Mouse (Mus musculus) forebrain, embryonic 14.5 days (tissue): ENCODE measurements around the gene Kbtbd4. TPM values are rescaled to one million over a fixed set of nuclear protein-coding genes. Genes with fewer than 3 reads are reported as not detected.
A peak's percentile ranks its signal among the peaks of the same experiment; 100 is the strongest.

Source experiments
- ATAC-seq: fragments of 200-750 bp; cut with Nextera tagmentation; 2 replicates; pipeline ENCODE4 v1.8.0; 2017; ENCODE audit warnings: mild to moderate bottlenecking, moderate library complexity
- DNase-seq: peaks from one replicate; pipeline ENCODE4 v3.0.0-alpha.2; 2015; ENCODE audit warnings: low spot score
- H3K27ac ChIP-seq: fragments of 300-500 bp; sonication (generic); 2 replicates; pipeline ENCODE4 v1.5.1; 2014; ENCODE audit warnings: low read depth, mild to moderate bottlenecking, control low read depth, low read length, moderate library complexity
- H3K27me3 ChIP-seq: fragments of 300-500 bp; sonication (generic); replicated peaks from 2 replicates; pipeline ENCODE4 v1.6.1; 2014; ENCODE audit warnings: low read length, control low read depth, mixed read lengths; ENCODE audit not compliant: control insufficient read depth, insufficient read depth
- H3K36me3 ChIP-seq: fragments of 300-500 bp; sonication (generic); 2 replicates; pipeline ENCODE4 v1.6.1; 2014; ENCODE audit warnings: low read length, control low read depth; ENCODE audit not compliant: control insufficient read depth, insufficient read depth
- H3K4me1 ChIP-seq: fragments of 300-500 bp; sonication (generic); 2 replicates; pipeline ENCODE4 v1.6.1; 2014; ENCODE audit warnings: antibody characterized with exemption, low read length, control low read depth; ENCODE audit not compliant: control insufficient read depth, insufficient read depth
- H3K4me2 ChIP-seq: fragments of 300-500 bp; sonication (generic); 2 replicates; pipeline ENCODE4 v1.6.1; 2014; ENCODE audit warnings: mild to moderate bottlenecking, control low read depth, low read length
- H3K4me3 ChIP-seq: fragments of 300-500 bp; sonication (generic); 2 replicates; pipeline ENCODE4 v1.5.1; 2014; ENCODE audit warnings: low read depth, low read length, control low read depth
- H3K9ac ChIP-seq: fragments of 300-500 bp; sonication (generic); 2 replicates; pipeline ENCODE4 v1.6.1; 2014; ENCODE audit warnings: mild to moderate bottlenecking, low read length, control low read depth, moderate library complexity
- H3K9me3 ChIP-seq: fragments of 300-500 bp; sonication (generic); replicated peaks from 2 replicates; pipeline ENCODE4 v1.6.1; 2016; ENCODE audit warnings: low read length, control low read depth, mixed read lengths; ENCODE audit not compliant: control insufficient read depth
- WGBS: fragments of 180-500 bp; shearing (Covaris S2); extraction: QIAGEN DNeasy Blood & Tissue Kit; methylation state at CpG from one replicate; pipeline ENCODE4 v1.1.7; 2014; 5-methylcytosine and 5-hydroxymethylcytosine counted together
- polyA plus RNA-seq: library from polyadenylated mRNA; unstranded; fragments of >200 nt; fragmentation: Nextera tagmentation; extraction: Ambion mirVana; gene quantifications from 2 replicates; pipeline ENCODE4 v1.2.1, GENCODE M21; 2014

Gene Kbtbd4
- polyA plus RNA-seq, 1 experiment from 2014 or later: 55.9 TPM

GRCm38 (mm10) chr2:90916560-90917232 is 12.2 kb downstream of the Kbtbd4 start:
- Histone ChIP-seq H3K27me3 (no peaks in the 10 kb centered on the region), H3K9ac (peak overlapping the region; percentile 99), H3K27ac (peak overlapping the region; percentile 86), H3K4me1 (peaks cover 10% of the 10 kb centered on the region; the same call in 1 of the 2 replicates), H3K4me3 (peak overlapping the region; percentile 62), H3K4me2 (peak overlapping the region; percentile 81), H3K9me3 (no peaks in the 10 kb centered on the region), H3K36me3 (peaks cover 18% of the 10 kb centered on the region)
- ATAC-seq (peak; percentile 8; the same call in 1 of the 2 replicates), DNase-seq (peak; percentile 22)
- 26% methylated on average over 7 of the region's 7 CpGs for WGBS

- Histone ChIP-seq H3K27ac (peak overlapping the region; percentile 86), H3K9ac (peak overlapping the region; percentile 99), H3K9me3 (no peaks in the 10 kb centered on the region), H3K4me2 (peak overlapping the region; percentile 81), H3K4me3 (peak overlapping the region; percentile 62), H3K36me3 (peaks cover 14% of the 10 kb centered on the region; the same call in 1 of the 2 replicates), H3K4me1 (peaks cover 10% of the 10 kb centered on the region; the same call in 1 of the 2 replicates), H3K27me3 (no peaks in the 10 kb centered on the region)
- peak; percentile 87 for ATAC-seq
- peak; percentile 60 for DNase-seq
- WGBS: under 1% methylated on average over 73 of the region's 73 CpGs
These were observed 12.9 kb downstream of the Kbtbd4 start for GRCm38 (mm10) chr2:90917233-90917998.

- WGBS: 12% methylated on average over 15 of the region's 16 CpGs
- DNase-seq (no peak), ATAC-seq (peak; percentile 44)
These were observed 13.6 kb downstream of the Kbtbd4 start for GRCm38 (mm10) chr2:90917999-90918698.

GRCm38 (mm10) chr2:90921178-90921577 is 16.6 kb downstream of the Kbtbd4 start:
- ATAC-seq (no peak), DNase-seq (no peak)
- H3K36me3 ChIP-seq: no peaks in the 10 kb centered on the region
- no peak overlapping the region for H3K9ac ChIP-seq
- no peak overlapping the region for H3K4me3 ChIP-seq
- H3K27me3 ChIP-seq: no peaks in the 10 kb centered on the region
- no peak overlapping the region for H3K4me2 ChIP-seq
- H3K27ac ChIP-seq: no peak overlapping the region
- 97% methylated on average over 1 of the region's 1 CpGs for whole genome bisulfite sequencing
- no peaks in the 10 kb centered on the region for H3K9me3 ChIP-seq
- H3K4me1 ChIP-seq: peaks cover 5% of the 10 kb centered on the region; the same call in 1 of the 2 replicates

More at GRCm38 (mm10) chr2:90917999-90918698, 13.6 kb downstream of the Kbtbd4 start:
- Histone ChIP-seq H3K4me2 (peak overlapping the region; percentile 81), H3K4me3 (peak overlapping the region; percentile 62), H3K9ac (peak overlapping the region; percentile 99), H3K4me1 (peaks cover 10% of the 10 kb centered on the region; the same call in 1 of the 2 replicates), H3K9me3 (no peaks in the 10 kb centered on the region), H3K27ac (peak overlapping the region; percentile 86), H3K27me3 (no peaks in the 10 kb centered on the region), H3K36me3 (peaks cover 8% of the 10 kb centered on the region; the same call in 1 of the 2 replicates)

GRCm38 (mm10) chr2:90922636-90923035 is 18.1 kb downstream of the Kbtbd4 start:
- WGBS: 94% methylated on average over 2 of the region's 2 CpGs
- H3K27ac ChIP-seq: no peak overlapping the region
- H3K4me1 ChIP-seq: no peaks in the 10 kb centered on the region; the same call in 1 of the 2 replicates
- H3K36me3 ChIP-seq: no peaks in the 10 kb centered on the region
- no peak for ATAC-seq
- no peak overlapping the region for H3K4me3 ChIP-seq
- no peaks in the 10 kb centered on the region for H3K9me3 ChIP-seq
- no peaks in the 10 kb centered on the region for H3K27me3 ChIP-seq
- no peak overlapping the region for H3K9ac ChIP-seq
- no peak overlapping the region for H3K4me2 ChIP-seq
- DNase-seq: no peak

GRCm38 (mm10) chr2:90928566-90928965 is 24.0 kb downstream of the Kbtbd4 start:
- no peak overlapping the region for H3K4me3 ChIP-seq
- no peak for ATAC-seq
- no peak overlapping the region for H3K27ac ChIP-seq
- H3K9ac ChIP-seq: no peak overlapping the region
- no peak overlapping the region for H3K4me2 ChIP-seq
- H3K36me3 ChIP-seq: no peaks in the 10 kb centered on the region
- no peaks in the 10 kb centered on the region for H3K4me1 ChIP-seq
- DNase-seq: no peak
- WGBS: 83% methylated on average over 13 of the region's 13 CpGs
- H3K27me3 ChIP-seq: no peaks in the 10 kb centered on the region
- H3K9me3 ChIP-seq: no peaks in the 10 kb centered on the region

- H3K9me3 ChIP-seq: no peaks in the 10 kb centered on the region
- DNase-seq: no peak
- H3K9ac ChIP-seq: no peak overlapping the region
- no peak overlapping the region for H3K4me3 ChIP-seq
- 88% methylated on average over 8 of the region's 8 CpGs for WGBS
- H3K36me3 ChIP-seq: no peaks in the 10 kb centered on the region
- H3K4me1 ChIP-seq: no peaks in the 10 kb centered on the region
- no peak overlapping the region for H3K4me2 ChIP-seq
- no peak overlapping the region for H3K27ac ChIP-seq
- H3K27me3 ChIP-seq: no peaks in the 10 kb centered on the region
- no peak for ATAC-seq
These were observed 27.3 kb downstream of the Kbtbd4 start for GRCm38 (mm10) chr2:90931829-90932228.

GRCm38 (mm10) chr2:90932273-90932672 is 27.7 kb downstream of the Kbtbd4 start:
- H3K4me1 ChIP-seq: no peaks in the 10 kb centered on the region
- H3K27me3 ChIP-seq: no peaks in the 10 kb centered on the region
- no peak overlapping the region for H3K27ac ChIP-seq
- H3K9me3 ChIP-seq: no peaks in the 10 kb centered on the region
- 74% methylated on average over 2 of the region's 2 CpGs for WGBS
- no peak overlapping the region for H3K4me2 ChIP-seq
- H3K9ac ChIP-seq: no peak overlapping the region
- no peak for ATAC-seq
- DNase-seq: no peak
- no peaks in the 10 kb centered on the region for H3K36me3 ChIP-seq
- no peak overlapping the region for H3K4me3 ChIP-seq
